Mouse (Mus musculus): Measurements from ENCODE around the gene Ldlrad1.

DNA sequence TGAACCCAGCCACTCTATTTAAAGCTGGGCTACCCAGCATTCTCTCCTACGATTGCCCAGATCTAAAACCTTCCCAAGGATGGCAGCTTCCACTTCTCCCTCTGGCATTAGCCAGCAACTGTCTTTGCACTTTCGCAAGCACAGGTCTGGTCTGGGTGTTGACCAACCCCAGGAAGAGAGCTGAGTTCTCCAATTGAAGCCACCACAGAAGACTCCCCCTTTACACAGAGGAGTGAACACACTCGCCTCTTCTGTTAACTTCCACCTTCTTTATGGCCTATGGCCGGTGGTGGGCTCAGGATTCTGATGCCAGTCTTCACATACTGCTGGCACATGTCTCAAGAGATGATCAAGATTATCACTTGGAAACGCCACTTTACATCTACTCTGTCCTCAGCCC lies 41.2 kb upstream of the Ldlrad1 start:
- TF ChIP-seq CTCF (IDR thresholded peaks at IDR 0.05; ENCODE audit: low read depth) (no peak), EP300 (IDR thresholded peaks at IDR 0.05; ENCODE audit: low read depth) (no peak)

Measured in liver, embryonic 14.5 days (tissue).